Mouse (Mus musculus) granulocyte monocyte progenitor cell, adult 5-6 weeks (primary cell): ENCODE measurements around the gene Adam34. TPM values are rescaled to one million over a fixed set of nuclear protein-coding genes. Genes with fewer than 3 reads are reported as not detected.
"Not testable (repeated sequence)": the region's sequence is repeated elsewhere in the genome, so short reads cannot be mapped to it uniquely, and the experiment has no call there.

Source experiments
- ATAC-seq: replicated peaks from 2 replicates; pipeline ENCODE4 v1.8.0; 2016; ENCODE audit warnings: mild to moderate bottlenecking, moderate TSS enrichment, inconsistent platforms; ENCODE audit not compliant: poor library complexity, severe bottlenecking
- total RNA-seq, 2 experiments: library from RNA; stranded (forward) in 1 of 2; stranded (reverse) in 1 of 2; fragments of 200-712, 200-1000 nt in 1 of 2; fragments of >200 nt in 1 of 2; fragmentation: Nextera tagmentation in 1 of 2; gene quantifications; 2 replicates each; pipeline ENCODE4 v1.2.3; 2014 to 2017

Adam34 gene
- total RNA-seq (2014; fragmentation: Nextera tagmentation) (not detected in 2 replicates), total RNA-seq (2017) (not detected in 2 replicates)

DNA sequence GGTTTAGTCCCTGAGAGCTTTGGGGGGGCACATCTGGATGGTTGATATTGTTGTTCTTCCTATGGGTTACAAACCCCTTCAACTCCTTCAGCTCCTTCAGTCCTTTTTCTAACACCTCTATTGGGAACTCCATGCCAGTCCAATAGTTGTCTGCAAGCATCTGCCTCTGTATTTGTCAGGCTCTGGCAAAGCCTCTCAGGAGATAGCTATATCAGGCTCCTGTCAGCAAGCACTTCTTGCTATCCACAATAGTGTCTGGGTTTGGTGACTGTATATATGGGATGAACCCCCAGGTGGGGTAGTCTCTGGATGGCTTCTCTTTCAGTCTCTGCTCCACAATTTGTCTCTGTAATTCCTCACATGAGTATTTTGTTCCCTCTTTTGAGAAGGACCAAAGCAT, at the start of gene Adam34:
Gene Adam34, minus strand, starts transcription at position 101 of the 400 bp plus-strand sequence.
- ATAC-seq: no peak

- ATAC-seq: no peak
These were observed 82.7 kb downstream of the Adam34 start, which contains the start of gene Gm5346 for GRCm38 (mm10) chr8:43627176-43627575. Gm5346 (minus strand) TSS chr8:43627276.

DNA sequence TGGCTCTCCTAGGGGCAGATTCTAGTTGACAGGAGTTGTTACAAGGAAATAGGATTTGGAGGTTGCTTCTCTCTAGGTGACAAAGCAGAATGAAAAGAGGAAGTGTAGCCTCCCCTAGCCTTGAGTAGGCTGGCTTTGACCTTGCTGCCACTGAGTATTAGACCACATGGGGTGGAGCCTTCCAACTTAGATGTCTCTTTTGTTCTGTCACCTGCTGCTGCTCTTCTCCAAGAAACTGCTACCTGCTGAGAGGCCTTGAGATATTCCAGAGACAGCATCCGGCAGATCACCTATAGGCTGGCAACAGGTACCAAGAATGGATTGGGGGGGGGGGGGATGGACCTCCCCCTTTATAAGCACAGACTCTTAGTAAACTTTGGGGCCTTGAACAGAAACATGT, 93.8 kb downstream of the Adam34 start:
- ATAC-seq: no peak

DNA sequence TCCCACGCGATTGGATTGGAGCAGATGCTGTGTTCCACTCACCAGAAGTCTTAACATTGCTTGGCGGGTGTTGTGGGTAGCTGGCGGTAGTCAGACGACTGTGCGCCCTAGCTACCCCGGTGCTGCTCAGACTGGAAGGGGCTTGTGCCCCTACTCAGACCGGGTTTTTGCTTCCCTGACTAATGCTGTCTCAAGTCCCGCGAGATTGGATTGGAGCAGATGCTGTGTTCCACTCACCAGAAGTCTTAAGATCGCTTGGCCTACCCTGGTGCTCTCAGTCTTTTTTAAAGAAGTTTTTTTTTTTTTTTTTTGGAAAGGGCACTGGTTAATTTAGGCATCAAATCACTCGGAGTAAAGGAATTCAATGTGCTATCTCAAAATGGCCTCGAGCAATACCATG, 106.2 kb downstream of the Adam34 start:
- not testable (repeated sequence) for ATAC-seq

DNA sequence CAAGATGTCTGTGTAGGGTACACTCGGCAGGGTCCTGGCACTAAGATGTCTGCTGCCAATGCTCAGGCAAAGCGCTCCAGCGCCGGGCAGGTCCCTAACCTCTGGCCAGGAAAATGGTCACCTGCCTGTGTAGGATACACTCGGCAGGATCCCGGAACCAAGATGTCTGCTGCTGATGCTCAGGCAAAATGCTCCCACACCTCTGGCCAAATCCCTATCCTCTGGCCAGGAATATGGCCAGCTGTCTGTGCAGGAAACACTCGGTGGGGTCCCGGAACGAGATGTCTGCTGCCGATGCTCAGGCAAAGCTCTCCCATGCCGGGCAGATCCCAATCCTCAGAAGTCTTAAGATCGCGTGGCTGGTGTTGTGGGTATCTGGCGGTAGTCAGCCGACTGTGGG, 106.7 kb downstream of the Adam34 start:
- not testable (repeated sequence) for ATAC-seq

Other genes starting within 250 kb of the Adam34 start
- gene Adam26b, start 181.9 kb downstream of the Adam34 start, total RNA-seq (2014; fragmentation: Nextera tagmentation): not detected in 2 replicates
- not detected in 2 replicates for gene Adam26b, start 181.9 kb downstream of the Adam34 start, total RNA-seq (2017)
- not detected in 2 replicates for gene Adam26a, start 133.3 kb downstream of the Adam34 start, total RNA-seq (2014; fragmentation: Nextera tagmentation)
- not detected in 2 replicates for gene Adam26a, start 133.3 kb downstream of the Adam34 start, total RNA-seq (2017)
- gene Gm5346, start 82.8 kb downstream of the Adam34 start, total RNA-seq (2014; fragmentation: Nextera tagmentation): not detected in 2 replicates
- not detected in 2 replicates for gene Gm5346, start 82.8 kb downstream of the Adam34 start, total RNA-seq (2017)